Mouse (Mus musculus): Measurements from ENCODE around the gene Gjb5. TPM values are rescaled to one million over a fixed set of nuclear protein-coding genes. Genes with fewer than 3 reads are reported as not detected.

The Gjb5 gene
- polyA plus RNA-seq (2012; fragmentation: generic; extraction: Trizol): 1 to 10 TPM; 1.7 to 3.0 TPM

DNA sequence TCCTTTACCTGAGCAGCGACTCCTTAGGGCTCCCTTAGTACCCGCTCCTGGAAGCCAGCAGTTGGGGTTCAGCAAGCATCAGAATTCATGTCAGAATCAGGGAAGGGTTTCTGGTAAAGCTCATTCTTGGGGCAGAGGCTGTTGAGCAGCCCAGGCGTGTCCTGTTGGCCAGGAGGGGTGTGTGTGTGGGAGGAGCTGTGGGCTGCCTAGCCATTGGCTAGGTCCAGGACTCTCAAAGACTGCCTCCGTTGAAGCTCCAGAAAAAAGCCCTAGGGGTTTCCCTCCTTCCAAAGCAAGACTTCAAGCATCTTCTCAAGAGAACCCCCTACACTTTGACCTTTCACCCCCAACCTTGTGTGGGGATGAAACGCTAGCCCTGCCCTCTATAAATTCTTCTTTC is at the start of gene Gjb5:
Gjb5 (minus strand) TSS at position 164 of the 400 bp plus-strand sequence.

DNA sequence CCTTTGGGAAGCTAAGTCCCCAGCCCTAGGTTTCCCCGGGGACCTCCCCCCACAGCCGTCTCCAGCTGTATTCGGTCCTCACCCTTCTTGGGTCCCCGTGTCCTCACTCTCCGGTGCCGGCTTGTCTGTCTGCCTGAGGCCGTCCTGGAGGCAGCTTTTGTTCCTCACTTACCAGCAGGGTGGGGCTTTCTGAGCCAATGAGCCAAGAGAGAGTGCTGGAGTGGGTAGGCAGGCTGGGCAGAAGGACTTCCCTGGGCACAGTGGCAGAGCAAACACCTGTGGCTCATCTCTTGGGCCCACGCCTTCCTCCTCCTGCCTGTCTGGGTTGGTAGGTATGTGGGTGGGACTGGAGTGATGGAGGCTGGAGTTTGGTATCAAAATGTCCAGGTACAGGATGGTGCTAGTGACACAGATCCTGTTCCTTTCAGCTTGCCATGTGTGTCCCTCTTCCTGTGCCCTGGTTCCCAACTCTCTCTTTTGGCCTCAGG is 4.0 kb downstream of the Gjb5 start, which contains the start of gene Gjb4:
Gjb4 (minus strand) TSS at position 131 of the 488 bp plus-strand sequence.

DNA sequence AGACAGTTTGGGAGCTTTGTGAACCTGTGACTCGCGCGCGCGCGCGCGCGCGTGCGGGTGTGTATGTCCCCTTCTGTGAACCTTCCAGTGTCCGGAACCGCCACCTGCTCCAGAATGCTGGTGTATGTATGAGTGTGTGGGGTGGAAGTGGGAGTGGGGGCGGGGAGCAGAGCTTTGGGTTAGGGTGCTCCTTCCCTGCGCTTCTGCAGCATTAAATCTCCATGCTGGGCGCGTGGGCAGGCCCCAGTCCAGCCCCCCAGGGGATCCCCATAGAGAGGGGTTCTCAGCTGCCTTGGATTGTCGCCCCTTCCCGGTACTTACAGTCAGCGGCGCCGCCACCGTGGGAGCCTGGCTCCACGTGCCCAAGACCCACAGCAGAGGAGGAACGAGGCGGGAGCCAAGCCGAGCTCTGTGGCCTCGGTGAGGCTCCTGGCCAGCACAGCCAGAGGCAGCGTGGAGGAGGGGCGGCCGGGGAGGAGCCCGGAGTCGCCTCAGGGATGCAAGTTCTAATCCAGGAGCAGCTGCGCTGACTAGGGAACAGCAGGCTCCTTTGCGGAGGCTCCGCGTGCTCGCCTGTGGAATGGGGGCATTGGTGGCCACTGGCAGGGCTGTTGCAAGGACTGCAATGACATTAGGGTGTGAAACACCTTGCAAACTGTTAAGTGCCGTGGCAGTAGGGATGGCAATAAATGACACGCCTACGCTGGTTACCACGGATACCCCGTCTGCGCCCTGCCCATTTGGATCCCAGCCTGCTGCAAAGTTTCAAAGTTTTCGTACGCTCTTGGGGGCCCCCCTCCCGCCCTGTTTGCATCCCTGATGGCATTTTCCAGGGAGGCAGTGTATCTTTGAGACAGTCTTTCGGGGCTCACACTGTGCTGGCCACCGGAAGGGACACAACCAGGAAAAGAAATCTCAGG is 27.5 kb downstream of the Gjb5 start, which contains the start of gene Gjb3:
Gjb3 (minus strand) TSS at position 664 of the 920 bp plus-strand sequence.

DNA sequence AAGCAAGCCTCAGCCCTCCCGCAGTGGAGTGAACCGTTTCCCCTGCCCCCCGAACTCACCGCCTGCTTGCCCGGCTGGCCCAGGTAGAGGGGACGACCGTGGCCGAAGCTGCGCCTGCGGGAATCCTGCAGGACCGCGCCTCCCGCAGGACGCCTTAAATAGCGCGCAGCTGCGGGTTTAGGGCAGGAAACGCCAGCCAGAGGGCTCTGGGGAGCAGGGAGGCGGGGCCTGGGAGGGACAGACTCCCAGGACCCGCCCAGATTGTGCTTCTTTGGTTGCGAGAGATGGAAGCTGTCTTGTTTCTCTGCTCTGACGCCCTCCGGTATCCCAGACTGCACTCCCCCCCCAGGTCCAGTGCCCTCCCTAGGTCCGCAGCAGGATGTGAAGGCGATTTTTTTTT is 44.1 kb downstream of the Gjb5 start, which contains the start of gene Gja4:
Gja4 (minus strand) TSS at position 179 of the 400 bp plus-strand sequence.

Other genes starting within 250 kb of the Gjb5 start
- 10 to 100 TPM in 1 of 2 experiments, 1 to 10 TPM in 1; 2.3 to 10.6 TPM for gene Tmem35b, start 234.5 kb downstream of the Gjb5 start, polyA plus RNA-seq (2012; fragmentation: generic; extraction: Trizol)
- gene Dlgap3, start 189.0 kb downstream of the Gjb5 start, polyA plus RNA-seq (2012; fragmentation: generic; extraction: Trizol): under 1 TPM; 0.01 to 0.09 TPM
- 10 to 100 TPM; 43.8 to 68.0 TPM for gene Smim12, start 114.4 kb downstream of the Gjb5 start, polyA plus RNA-seq (2012; fragmentation: generic; extraction: Trizol)
- 1 to 10 TPM in 1 of 2 experiments, under 1 TPM in 1; 0.94 to 2.4 TPM for gene Gja4, start 44.1 kb downstream of the Gjb5 start, polyA plus RNA-seq (2012; fragmentation: generic; extraction: Trizol)
- under 1 TPM; 0.56 to 0.72 TPM for gene Gjb3, start 27.3 kb downstream of the Gjb5 start, polyA plus RNA-seq (2012; fragmentation: generic; extraction: Trizol)
- gene Gjb4, start 4.1 kb downstream of the Gjb5 start, polyA plus RNA-seq (2012; fragmentation: generic; extraction: Trizol): 10 to 100 TPM; 17.0 to 21.6 TPM